29 mouse cellular contexts compared by ENCODE assay signal in the genomic region with DNA sequence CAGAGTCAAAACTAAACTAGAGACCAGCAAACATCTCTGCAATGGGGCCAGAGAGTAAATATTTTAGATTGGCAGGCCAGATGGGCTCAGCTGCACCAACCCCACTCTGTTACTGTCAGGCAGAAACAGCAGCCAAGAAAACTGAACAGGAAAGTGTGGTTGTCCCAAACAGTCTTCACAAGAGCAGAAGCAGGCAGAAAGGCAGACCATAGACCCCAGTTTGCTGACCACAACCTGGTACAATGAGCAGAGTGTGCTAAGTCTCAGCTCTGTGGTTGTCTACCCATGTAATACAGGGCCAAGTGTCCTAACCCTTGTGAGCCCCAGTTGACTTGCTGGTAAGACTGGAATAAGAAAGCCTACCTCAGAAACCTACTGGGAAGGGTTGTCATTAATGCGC. TPM values are rescaled to one million over a fixed set of nuclear protein-coding genes. Genes with fewer than 3 reads are reported as not detected.
A peak's percentile ranks its signal among the peaks of the same experiment; 100 is the strongest.
DNase-seq lines count a peak whose midpoint lies in the region; ATAC-seq and TF ChIP-seq lines count a peak whose summit lies in the region.
"Had no signal": no experiment of that assay in that cellular context is flagged by ENCODE, and none has a peak within 500 bp of the region (broad histone marks: within the 10 kb centered on the region; RNA-seq: fewer than 3 reads in every experiment).

No protein-coding gene starts in this region.

- no peak overlapping the region for H3K27ac ChIP-seq in intestine, postnatal 0 days (ENCODE audit: low read depth, low read length)

- no peak overlapping the region for H3K4me3 ChIP-seq in intestine, postnatal 0 days (ENCODE audit: low read depth, low read length)

- no peaks in the 10 kb centered on the region for H3K36me3 ChIP-seq in intestine, postnatal 0 days (ENCODE audit: control insufficient read depth, insufficient read depth)
- H3K36me3 ChIP-seq: G1E had no signal

- H3K27me3 ChIP-seq in intestine, postnatal 0 days (replicated peaks; ENCODE audit: control insufficient read depth, insufficient read depth, low read length), result no peaks in the 10 kb centered on the region
- H3K27me3 ChIP-seq: CH12.LX had no signal

- TF ChIP-seq CTCF in intestine, postnatal 0 days (IDR thresholded peaks at IDR 0.05; ENCODE audit: low read depth), result no peak

- no peaks in the 10 kb centered on the region for H3K4me1 ChIP-seq in intestine, postnatal 0 days (replicated peaks; ENCODE audit: control insufficient read depth, insufficient read depth, low read length)

- no peaks in the 10 kb centered on the region for H3K9me3 ChIP-seq in intestine, postnatal 0 days (ENCODE audit: control insufficient read depth)

- ATAC-seq in common myeloid progenitor, adult 5-6 weeks (replicated peaks; ENCODE audit: low read depth, poor library complexity, severe bottlenecking), result peak; percentile 48; the same call in 1 of the 2 replicates
- peak; percentile 66 to 68 for ATAC-seq in hematopoietic stem cell, adult 5-6 weeks (replicated peaks in 1 of 2; ENCODE audit: insufficient read depth in 1 of 2, low FRiP score in 2 of 2, low TSS enrichment in 1 of 2, low read depth in 1 of 2, poor library complexity in 2 of 2, severe bottlenecking in 2 of 2)
- peak; percentile 23; the same call in 1 of the 2 replicates for ATAC-seq in megakaryocyte progenitor cell, adult 5-6 weeks (replicated peaks; ENCODE audit: poor library complexity)
- ATAC-seq in inflammation-experienced regulatory T-cells, adult 6 months, result no peak
- ATAC-seq in intestine, postnatal 0 days, result no peak
- ATAC-seq: activated CD4-positive, CD25-positive, alpha-beta regulatory T cell, adult 4 months; CD4-positive, CD25-positive, alpha-beta regulatory T cell, adult 4 months; Patski had no signal

- no peak overlapping the region for H3K9ac ChIP-seq in intestine, postnatal 0 days (ENCODE audit: low read depth, low read length)

- peak; percentile 80 for DNase-seq in 416B (ENCODE audit: low read depth)
- no peak for DNase-seq in Muller cell, postnatal 12 days (ENCODE audit: inconsistent ontology term)
- DNase-seq in retina, embryonic 14.5 days (ENCODE audit: low spot score), result no peak
- DNase-seq: B cell, adult 2 months; cerebellum, adult 11 months; cerebellum, adult 11-12 months; cerebellum, adult 18-20 months; cerebellum, adult 2 months had no signal

- 97% methylated on average over 1 of the region's 1 CpGs for WGBS in intestine, postnatal 0 days

- H3K4me2 ChIP-seq in intestine, postnatal 0 days (replicated peaks; ENCODE audit: low read depth), result no peak overlapping the region

RNA-seq across cellular contexts. Expression of gene Foxi1, which starts 32.4 kb away (rescaled TPM):
- total RNA-seq in common myeloid progenitor, adult 5-6 weeks (2017), result not detected in 2 replicates
- total RNA-seq in hematopoietic stem cell, adult 5-6 weeks (2017), result not detected in 2 replicates
- not detected in 2 replicates for total RNA-seq in megakaryocyte progenitor cell, adult 5-6 weeks (2015)
- total RNA-seq in megakaryocyte progenitor cell, adult 5-6 weeks (2017), result not detected in 2 replicates
- not detected for polyA plus RNA-seq in inflammation-experienced regulatory T-cells, adult 6 months (2017; shearing (Covaris generic))
- not detected in 2 replicates for polyA plus RNA-seq in intestine, postnatal 0 days (2015; fragmentation: Nextera tagmentation; extraction: Ambion mirVana)
- total RNA-seq: adrenal gland, adult 18-20 months; adrenal gland, adult 2 months; adrenal gland, adult 8-10 months; adrenal gland, postnatal 10 days; adrenal gland, postnatal 14 days; adrenal gland, postnatal 25 days; adrenal gland, postnatal 36 days; CH12.LX; ES-E14; G1E; MEL had no signal
- polyA plus RNA-seq: activated CD4-positive, CD25-positive, alpha-beta regulatory T cell, adult 4 months; adrenal gland, adult 2 months; brain, embryonic 14.5 days; C2C12; CD4-positive, CD25-positive, alpha-beta regulatory T cell, adult 4 months; cerebellum, adult 2 months; G1E; Patski had no signal

Comparison
In these comparisons a context has a peak if more than half of its experiments do, and no peak if none do; other contexts are left out.
1. ATAC-seq: peak in common myeloid progenitor, adult 5-6 weeks (single experiment), hematopoietic stem cell, adult 5-6 weeks (2 of 2) and megakaryocyte progenitor cell, adult 5-6 weeks (single experiment); none in inflammation-experienced regulatory T-cells, adult 6 months (single experiment) and intestine, postnatal 0 days (single experiment).